Mouse (Mus musculus) stomach, postnatal 0 days (tissue): ENCODE data around the gene Hspa5.

Experiments
- CTCF ChIP-seq: IDR thresholded peaks from 2 replicates; pipeline ENCODE4 v1.5.1; 2016; ENCODE audit warnings: antibody characterized with exemption, low read depth, mild to moderate bottlenecking, moderate library complexity
- EP300 ChIP-seq: optimal IDR thresholded peaks from 2 replicates; pipeline ENCODE3; 2016; ENCODE audit warnings: antibody characterized with exemption

GRCm38 (mm10) chr2:34762174-34762573 is 9.6 kb upstream of the Hspa5 start:
- TF ChIP-seq EP300 = no peak
- no peak for TF ChIP-seq CTCF
